Mouse (Mus musculus) embryo, embryonic 11 days (tissue): ENCODE measurements around the gene Defb21.
A peak's percentile ranks its signal among the peaks of the same experiment; 100 is the strongest.

Experiments
- DNase-seq: peaks from one replicate; pipeline ENCODE4 v3.0.0-alpha.2; 2015

Gene Defb21

DNA sequence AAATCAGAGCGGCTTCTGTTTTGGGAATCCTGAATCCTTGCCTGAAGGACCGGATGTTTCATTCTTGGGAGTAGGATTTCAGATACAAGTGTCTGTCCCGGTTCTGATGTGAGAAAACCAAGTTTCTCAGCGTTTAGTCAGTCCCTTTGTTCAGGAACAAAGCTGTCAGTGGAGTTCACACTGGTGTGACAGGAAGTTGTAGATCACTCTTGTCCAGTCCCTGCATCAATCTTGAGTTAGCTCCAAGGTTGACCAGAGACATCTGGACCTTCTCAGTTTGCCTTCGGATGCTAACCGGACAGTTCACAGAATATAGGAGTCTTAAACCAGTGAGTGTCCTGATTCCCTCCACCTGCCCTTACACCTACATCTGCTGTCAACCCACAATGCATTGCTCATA, 35.2 kb downstream of the Defb21 start:
- DNase-seq: no peak

DNA sequence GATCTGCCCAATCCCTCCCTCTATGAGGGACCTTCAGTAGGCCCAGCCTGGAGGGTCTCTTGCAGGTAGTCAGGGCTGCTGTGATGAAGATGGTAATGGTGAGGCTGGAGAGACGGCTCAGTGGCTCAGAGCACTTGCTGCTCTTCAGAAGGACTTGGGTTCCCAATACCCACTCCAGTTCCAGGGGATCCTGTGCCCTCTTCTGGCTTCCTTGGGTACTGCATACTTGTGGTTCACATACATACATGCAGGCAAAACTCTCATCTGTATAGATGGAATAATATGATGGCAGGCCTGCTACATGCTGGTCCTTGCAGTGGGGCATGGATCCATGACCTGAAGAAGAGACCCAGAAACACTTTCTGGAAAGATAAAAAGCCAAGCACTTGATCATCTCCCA, 36.2 kb downstream of the Defb21 start:
- no peak for DNase-seq

DNA sequence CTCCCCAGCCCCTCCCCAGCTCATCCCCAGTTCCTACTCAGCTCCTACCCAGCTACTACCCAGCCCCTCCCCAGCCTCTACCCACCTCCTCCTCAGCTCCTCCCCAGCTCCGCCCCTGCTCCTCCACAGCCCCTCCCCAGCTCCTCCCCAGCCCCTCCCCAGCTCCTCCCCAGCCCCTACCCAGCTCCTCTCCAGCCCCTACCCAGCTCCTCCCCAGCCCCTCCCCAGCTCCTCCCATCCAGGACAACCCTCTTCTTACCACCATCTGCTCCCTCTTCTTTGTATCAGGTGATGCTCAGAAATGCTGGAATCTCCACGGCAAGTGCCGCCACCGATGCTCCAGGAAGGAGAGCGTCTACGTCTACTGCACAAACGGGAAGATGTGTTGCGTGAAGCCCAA, 39.6 kb downstream of the Defb21 start:
- peak; percentile 46 for DNase-seq

DNA sequence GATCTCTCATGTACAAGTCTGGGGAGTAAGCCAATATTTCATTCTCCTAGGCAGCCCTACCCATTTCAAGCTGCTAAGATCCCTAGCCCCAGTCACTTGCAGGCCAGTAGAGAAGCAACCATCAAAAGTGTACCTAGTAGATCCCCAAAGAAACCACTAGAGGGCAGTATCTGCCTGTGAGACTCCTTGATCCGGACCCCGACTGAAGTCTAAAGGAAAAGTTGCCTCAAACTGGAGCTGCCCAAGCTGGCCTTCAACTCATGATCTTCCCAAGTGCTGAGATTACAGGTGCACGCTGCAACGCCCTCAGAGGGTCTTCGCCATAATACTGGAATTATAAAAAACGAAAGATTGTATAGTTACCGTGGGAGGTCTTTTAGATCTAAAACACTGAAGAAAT, 43.0 kb downstream of the Defb21 start:
- peak; percentile 85 for DNase-seq

DNA sequence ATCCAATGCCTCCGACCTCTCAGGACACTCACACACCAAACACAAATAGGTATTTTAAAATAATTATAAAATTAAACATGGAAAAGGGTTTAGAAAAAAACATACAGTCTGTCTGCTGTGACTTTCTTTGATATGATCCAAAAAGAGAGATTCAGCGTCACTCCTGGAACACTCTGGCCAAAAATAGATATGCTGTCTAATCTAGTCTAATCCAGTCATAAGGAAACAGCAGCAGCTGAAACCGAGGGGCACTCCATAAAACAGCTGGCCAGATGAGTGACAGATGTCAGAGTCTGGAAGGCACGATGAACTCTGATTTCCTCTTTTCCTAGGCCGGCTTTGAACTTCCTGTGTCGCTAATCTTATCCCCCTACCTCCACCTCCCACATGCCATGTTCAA, 43.9 kb downstream of the Defb21 start:
- DNase-seq: no peak

DNA sequence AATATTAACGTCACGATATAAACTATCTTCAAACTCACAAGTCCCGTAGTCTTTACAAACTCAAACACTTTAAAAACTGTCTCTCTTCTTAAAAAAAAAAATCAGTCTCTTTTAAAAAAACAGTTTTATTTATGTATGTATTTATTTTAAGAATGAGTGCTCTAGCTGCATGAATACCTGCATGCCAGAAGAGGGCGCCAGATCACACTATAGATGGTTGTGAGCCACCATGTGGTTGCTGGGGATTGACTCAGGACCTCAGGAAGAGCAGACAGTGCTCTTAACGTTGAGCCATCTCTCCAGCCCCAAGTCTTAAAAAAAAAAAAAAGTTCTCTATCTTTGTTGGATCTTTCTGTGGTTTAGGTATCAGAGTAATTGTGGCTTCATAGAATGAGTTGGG, 44.8 kb downstream of the Defb21 start:
- no peak for DNase-seq

DNA sequence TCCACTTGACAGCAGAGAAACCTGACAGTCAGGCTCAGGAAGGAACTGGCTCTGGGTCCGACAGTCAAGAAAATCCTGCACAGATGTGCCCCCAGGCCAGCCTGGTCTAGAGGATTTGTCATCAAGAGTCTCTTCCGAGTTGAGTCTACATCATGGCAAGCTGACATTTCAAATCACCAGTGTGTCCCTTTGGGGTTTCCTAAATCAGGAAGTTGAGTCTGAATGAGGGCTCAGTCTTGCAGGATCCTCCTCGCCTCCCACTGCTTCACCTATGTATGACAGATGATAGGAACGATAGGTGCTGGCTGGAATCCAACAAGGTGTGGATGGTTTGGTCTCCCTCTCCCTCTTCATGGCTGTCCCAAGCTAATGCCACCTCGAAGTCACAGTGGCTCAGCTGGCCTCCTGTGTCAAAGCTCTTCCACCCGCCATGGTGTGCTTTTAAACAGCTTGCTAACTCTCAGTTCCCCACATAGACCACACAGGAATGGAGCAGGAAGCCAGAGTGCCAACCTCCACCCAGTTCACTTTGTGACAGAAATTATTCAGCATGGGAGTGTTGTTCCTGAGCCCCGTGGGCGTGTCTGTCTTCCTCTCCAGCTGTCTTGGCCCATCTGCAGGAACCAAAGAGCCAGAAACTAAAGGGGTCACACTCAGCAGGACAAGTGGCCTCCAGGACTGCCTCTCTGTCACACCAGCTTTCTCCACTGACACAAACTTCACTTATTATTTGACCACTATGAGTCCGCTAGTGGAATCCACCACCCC, 48.0 kb downstream of the Defb21 start:
- DNase-seq: no peak

DNA sequence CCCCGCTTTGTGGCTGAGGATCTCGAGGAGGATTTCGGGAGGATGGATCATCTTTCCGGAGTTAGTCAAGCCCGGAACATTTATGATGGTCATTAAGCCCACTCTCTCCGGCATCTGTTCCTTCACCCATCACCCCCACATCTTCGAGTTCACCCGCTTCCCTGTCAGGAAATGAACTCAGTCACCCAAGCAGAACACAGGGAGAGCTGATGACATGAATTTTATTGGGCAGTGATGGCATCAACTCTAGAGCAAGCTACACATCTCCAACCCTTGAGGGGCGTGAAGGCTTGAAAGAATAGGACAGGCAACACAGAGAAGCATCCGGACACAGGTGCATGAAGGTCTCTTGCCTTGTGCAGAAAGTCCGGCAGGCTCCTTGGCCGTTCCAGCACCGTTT, 49.6 kb downstream of the Defb21 start:
- no peak for DNase-seq

DNA sequence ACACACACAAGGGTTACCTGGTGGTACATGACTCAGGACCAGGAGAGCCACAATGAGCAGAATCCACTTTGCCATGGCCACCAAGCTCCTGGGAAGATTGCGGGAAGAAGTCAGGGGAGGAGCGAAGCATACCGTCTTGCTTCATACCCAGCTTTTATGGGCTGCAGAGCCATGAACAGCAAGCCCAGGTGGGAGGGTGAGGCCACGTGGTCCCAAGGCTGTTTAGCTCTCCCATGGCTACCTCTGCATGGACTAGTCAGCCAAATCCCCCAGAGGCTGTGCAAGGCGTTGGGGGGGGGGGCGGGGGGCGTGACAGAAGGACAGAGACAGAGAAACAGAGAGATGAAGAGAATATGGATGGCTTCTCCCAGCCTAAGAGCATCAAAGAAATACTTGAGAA, 50.4 kb downstream of the Defb21 start, which contains the start of gene Defb25:
Gene Defb25 (minus strand): TSS at position 101 of the 400 bp plus-strand sequence.
- no peak for DNase-seq
